Mouse (Mus musculus) B cell, adult 2 months (primary cell): ENCODE measurements around the gene Lrch4.
A peak's percentile ranks its signal among the peaks of the same experiment; 100 is the strongest.
"Not testable (repeated sequence)": the region's sequence is repeated elsewhere in the genome, so short reads cannot be mapped to it uniquely, and the experiment has no call there.

Source experiments
- DNase-seq, 2 experiments: peaks; one replicate each; pipeline ENCODE4 v3.0.0; 2022

The Lrch4 gene

DNA sequence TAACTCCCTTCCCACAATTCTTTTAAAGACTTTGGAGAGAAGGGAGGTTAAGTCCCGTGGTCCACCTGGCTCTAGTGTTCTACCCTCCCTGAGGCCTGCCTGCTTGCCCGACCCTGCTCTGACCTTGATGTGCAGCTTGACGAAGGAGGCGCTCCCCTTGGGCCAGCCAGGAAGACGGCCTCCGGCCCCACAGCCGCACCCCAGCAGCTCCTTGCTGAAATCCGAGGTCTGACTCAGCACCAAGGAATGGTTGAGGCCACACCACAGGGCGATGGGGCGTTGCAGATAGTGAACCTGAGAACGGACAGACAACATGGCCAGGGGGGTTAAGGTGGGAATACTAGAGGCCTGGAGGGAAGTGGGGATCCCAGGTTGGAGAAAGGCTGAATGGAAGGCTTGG lies 15.4 kb upstream of the Lrch4 start, which contains the start of gene Pcolce:
Gene Pcolce, minus strand, starts transcription at position 235 of the 400 bp plus-strand sequence.
- DNase-seq, result no peak

GRCm38 (mm10) chr5:137614921-137615320 lies 14.0 kb upstream of the Lrch4 start:
- DNase-seq, result not testable (repeated sequence)

- DNase-seq, result no peak
These were observed 13.6 kb upstream of the Lrch4 start for GRCm38 (mm10) chr5:137615347-137615746.

DNA sequence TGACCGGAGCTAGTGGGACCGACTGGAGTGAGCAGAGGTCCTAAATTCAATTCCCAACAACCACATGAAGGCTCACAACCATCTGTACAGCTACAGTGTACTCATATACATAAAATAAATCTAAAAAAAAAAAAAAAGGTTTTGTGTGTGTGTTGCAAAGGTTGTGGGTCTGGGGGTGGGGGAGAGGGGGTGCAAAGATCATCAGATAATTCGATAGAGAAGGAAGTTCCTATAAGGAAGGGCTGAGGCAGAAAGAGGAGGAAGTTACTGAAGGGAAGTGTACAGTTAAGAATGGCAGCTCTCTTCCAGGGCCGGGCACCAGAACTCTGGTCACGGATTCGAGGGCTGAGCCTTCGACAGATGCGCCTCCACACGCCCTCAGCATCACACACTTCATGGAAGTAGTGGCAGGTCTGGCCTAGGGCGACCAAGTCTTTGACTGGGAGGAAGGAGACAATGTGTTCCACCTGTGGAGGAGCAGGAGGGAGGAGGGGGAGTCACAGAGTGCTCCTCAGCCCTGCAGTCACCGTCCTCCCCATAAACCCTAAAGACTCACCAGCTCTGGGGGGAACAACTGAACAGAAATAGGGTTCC lies 4.9 kb upstream of the Lrch4 start:
- DNase-seq, result no peak

- DNase-seq, result no peak
These were observed 930 bp upstream of the Lrch4 start for GRCm38 (mm10) chr5:137627991-137628390.

DNA sequence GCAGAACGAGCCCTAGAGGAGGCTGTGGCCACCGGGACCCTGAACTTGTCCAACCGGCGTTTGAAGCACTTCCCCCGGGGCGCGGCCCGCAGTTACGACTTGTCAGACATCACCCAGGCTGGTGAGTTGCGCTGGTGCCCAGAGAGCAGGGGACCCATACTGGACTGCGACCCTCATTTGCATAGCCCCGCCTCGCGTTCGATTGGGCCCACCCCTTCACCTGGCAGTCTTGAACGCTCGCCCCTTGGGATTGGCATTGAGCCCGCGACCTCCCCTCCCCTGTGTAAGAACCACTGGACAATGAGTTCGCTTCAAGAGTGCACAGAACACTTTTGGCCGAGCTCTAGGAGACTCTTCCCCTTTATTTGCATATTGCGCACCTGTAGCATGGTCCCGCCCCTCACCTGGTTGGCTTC lies 393 bp downstream of the Lrch4 start:
- peak in 1 of 2 experiments; percentile 73 for DNase-seq

- DNase-seq, result peak; percentile 34 to 37
These were observed 1.1 kb downstream of the Lrch4 start for GRCm38 (mm10) chr5:137629906-137630545.

DNA sequence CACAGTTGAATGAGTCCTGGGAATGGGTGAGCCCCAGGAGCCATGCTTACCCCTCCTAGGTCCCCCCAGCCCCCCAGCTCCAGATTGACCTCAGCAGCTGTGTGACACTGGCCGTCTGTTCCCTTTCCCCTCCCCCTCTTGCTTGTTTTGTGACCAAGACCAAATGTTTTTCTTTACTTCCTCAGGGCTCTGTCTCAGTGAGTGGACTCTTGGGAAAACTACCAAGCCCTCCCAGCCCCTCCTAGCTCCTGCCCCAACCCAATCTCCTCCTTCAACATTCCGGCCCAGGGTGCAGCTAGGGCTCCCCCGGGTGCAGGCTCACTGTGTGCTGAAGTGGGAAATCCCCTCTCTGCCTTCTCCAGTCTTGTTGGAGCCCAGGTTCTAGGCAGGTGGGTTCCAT lies 1.7 kb downstream of the Lrch4 start:
- peak in 1 of 2 experiments; percentile 25 for DNase-seq

DNA sequence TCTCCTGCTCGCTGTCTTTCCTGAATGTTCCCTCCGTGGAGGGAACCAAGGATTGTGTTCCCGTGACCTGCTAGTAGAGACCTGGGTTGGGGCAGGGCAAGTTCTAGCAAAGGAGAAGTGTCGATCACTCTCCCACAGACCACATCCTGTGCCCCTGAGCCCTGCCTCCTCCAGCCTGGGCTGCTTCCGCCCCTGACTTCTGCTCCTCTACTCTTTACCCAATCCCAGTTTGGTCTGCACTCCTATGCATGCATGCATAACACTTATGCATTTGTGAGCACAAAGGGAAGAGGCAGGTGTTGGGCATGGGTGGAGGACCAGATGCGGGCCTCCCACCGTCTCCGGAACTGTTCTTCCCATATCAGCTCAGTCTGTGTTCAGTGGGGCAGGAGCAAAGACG lies 2.2 kb downstream of the Lrch4 start:
- peak; percentile 84 to 86 for DNase-seq

DNA sequence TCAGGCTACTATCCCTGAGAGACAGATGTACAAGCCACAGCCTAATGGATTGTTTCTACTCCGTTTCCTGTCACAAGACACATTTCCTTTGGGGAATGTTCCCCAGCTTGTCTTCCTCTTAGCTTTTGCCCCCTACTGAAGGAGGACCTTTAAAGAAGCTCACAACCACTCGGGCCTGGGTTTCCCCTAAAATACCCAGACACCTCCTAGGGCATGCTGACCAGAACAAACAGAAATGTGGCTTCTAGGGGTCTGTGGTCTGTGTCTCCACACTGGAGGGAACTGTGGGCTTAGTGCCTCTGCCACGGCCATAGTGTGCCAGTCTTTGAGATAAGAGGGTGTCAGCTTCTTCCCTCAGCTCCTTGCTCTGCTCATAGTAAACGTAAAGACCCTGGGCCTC lies 2.7 kb downstream of the Lrch4 start:
- DNase-seq, result peak in 1 of 2 experiments; percentile 42

GRCm38 (mm10) chr5:137633397-137634084 lies 4.6 kb downstream of the Lrch4 start:
- no peak for DNase-seq

DNA sequence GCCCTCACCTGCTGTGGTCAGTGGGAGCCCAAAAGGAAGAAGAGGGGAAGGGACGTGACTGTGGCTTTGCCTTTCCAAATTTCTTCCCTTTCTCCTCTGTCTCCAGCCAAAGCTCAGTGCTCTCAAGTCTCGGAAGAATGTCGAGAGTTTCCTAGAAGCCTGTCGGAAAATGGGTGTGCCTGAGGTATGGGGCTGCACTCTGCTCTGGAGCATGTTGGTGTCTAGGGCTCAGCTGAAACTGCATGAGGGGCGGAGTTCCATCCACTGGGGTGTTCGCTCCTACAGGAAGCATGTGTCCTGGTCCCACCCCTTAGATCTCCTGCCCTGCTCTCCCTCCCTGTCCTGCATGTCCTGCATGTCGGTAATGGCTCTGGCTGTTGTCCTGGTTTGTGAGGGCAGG lies 10.6 kb downstream of the Lrch4 start:
- DNase-seq, result no peak

DNA sequence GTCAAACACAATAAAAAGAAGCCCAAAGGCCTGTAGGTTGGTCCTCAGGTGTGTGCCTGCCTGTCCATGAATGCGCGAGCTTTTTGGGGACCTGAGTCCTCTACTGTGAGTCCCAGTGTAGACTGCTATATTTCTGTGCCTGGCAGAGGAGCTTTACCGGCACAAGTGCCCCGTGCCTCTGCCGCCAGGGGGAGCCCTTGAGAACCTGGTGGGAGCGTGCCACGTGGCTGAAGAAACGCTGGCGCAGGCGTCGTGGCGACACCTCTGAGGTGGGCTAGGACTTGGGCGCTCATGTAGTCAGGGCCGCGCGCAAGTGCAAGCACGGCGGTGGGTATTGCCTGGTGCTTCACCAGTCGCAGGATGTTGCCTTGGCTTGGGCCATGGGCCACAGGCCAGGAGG lies 12.1 kb downstream of the Lrch4 start, which contains the start of gene Sap25:
Gene Sap25, plus strand, starts transcription at position 281 of the 400 bp plus-strand sequence.
- peak; percentile 60 to 64 for DNase-seq

- DNase-seq, result no peak
These were observed 14.0 kb downstream of the Lrch4 start for GRCm38 (mm10) chr5:137642886-137643285.

GRCm38 (mm10) chr5:137644484-137644883 lies 15.6 kb downstream of the Lrch4 start:
- no peak for DNase-seq

DNA sequence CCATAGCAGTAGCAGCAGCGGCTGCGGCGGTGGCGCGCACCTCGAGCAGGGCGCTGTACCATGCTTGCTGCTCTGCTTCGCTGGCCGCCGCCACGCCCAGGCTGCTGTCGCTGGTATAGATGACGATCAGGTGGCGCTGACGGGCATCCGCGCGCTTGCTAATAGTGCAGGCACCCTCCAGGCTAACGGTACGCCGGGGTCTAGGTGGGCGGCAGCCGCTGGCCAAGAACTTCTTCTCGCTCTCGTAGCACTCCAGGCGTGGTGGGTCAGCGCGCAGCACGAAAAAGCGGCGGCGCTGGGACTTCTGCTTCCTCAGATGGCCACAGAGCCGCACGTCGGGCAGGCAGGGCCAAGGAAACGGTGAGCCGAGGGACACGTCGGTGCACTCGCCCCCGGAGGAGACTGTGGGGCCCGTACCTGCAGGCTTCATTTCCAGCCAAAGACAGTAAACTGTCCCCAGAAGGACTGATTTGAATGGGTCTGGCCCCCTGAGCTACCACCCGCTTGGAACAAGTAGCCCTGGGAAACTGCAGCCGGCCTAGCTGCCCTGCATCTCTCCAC lies 16.2 kb downstream of the Lrch4 start:
- peak; percentile 74 for DNase-seq

GRCm38 (mm10) chr5:137645652-137646091 lies 16.8 kb downstream of the Lrch4 start, which contains the start of gene Irs3:
Irs3 (minus strand) TSS chr5:137645714.
- peak; percentile 17 to 24 for DNase-seq

GRCm38 (mm10) chr5:137647827-137648601 lies 19.1 kb downstream of the Lrch4 start:
- DNase-seq, result peak in 1 of 2 experiments; percentile 15

- DNase-seq, result no peak
These were observed 20.3 kb downstream of the Lrch4 start for GRCm38 (mm10) chr5:137649251-137649650.

- DNase-seq, result no peak
These were observed 21.0 kb downstream of the Lrch4 start for GRCm38 (mm10) chr5:137649669-137650571.

DNA sequence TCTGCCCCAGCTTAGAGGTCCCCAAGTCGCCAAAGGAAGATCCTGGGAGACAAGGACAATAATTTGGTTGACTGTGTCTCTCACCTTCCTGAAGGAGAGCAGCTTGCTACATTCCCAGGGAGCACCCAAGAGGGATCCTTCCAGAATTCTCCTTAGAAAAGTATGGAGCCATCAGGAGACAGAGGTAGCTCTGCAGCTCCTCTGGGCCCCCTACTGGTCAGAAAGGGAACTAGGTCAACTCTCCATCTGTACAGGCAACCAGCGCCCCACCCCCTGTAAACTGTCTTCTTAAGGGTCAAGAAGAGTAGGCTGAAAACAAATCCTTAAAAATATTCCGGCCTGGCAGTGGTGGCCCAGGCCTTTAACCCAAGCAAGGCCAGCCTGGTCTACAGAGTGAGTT lies 23.6 kb downstream of the Lrch4 start:
- DNase-seq, result peak; percentile 64 to 68
